Mouse (Mus musculus): ENCODE measurements around the gene Iqgap2. TPM values are rescaled to one million over a fixed set of nuclear protein-coding genes. Genes with fewer than 3 reads are reported as not detected.

Iqgap2 gene
- polyA plus RNA-seq, 1 experiment from 2014 or later, result 3.8 TPM

Other genes with a start within 250 kb of the Iqgap2 start
- 0.88 and 1.2 TPM in 2 replicates for gene F2rl2, start 195.1 kb downstream of the Iqgap2 start, polyA plus RNA-seq (2014; fragmentation: Nextera tagmentation; extraction: Ambion mirVana)
- gene Gm20075, start 189.5 kb upstream of the Iqgap2 start, polyA plus RNA-seq (2014; fragmentation: Nextera tagmentation; extraction: Ambion mirVana), result 22.0 and 27.0 TPM in 2 replicates
- gene Gm17190, start 190.1 kb upstream of the Iqgap2 start, polyA plus RNA-seq (2014; fragmentation: Nextera tagmentation; extraction: Ambion mirVana), result 0.26 and 0.63 TPM in 2 replicates
- 50.2 and 55.7 TPM in 2 replicates for gene Sv2c, start 240.7 kb upstream of the Iqgap2 start, polyA plus RNA-seq (2014; fragmentation: Nextera tagmentation; extraction: Ambion mirVana)